Mouse (Mus musculus): ENCODE data around the gene Klhdc1.
A peak's percentile ranks its signal among the peaks of the same experiment; 100 is the strongest.

Klhdc1 gene

GRCm38 (mm10) chr12:69229251-69229650 lies 11.7 kb upstream of the Klhdc1 start:
- no peak for DNase-seq

DNA sequence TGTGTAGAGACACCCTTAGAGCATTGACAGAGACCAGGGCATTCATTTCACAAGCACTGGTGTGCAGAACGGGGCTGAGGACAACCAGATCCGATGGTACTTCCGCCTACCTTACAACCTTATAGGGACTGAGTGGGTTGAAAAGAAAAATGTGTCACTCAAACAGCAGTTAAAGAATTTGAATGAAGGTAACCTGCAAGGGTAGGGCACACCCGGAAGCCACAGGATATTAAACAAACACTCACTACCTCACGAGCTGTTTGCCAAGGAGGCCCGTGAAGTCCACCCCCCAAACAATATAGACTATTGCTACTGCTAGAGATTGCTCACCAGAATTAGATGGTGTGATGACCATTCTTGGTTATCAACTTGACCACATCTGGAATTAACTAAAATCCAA lies 5.2 kb upstream of the Klhdc1 start:
- no peak for DNase-seq

DNA sequence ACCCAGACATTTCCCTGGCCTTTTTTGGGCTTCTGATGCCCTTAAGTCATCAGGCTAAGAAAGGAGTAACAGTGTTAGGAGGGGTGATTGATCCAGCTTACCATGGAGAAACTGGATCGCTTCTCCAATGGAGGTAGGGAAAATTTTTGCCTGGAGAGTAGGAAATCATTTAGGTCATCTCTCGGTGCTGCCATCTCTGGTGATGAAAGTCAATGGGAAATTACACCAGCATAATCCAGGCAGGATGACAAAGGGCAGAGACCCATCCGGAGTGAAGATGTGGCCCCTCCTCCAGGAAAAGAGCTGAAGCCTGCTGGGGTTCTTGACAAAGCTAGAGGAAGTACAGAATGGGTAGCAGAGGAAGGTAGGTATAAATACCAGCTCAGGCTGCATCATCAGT lies 2.7 kb upstream of the Klhdc1 start:
- no peak for DNase-seq

DNA sequence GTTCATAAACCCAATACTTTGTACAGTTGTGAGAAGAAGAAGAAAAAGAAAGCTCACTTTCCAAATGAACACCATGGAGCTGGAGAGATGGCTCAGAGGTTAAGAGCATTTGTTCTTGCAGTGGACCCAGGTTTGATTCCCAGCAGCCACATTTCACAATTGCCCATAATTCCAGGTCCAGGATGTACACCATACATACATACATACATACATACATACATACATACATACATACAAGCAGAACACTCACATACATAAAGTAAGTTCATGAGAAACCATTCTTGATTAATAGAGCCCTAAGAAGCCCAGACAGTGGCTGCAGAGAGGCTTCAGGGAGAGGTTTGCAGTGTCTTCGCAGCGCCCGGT lies 412 bp downstream of the Klhdc1 start:
- DNase-seq, result peak; percentile 7

GRCm38 (mm10) chr12:69241771-69242431 lies 925 bp downstream of the Klhdc1 start:
- peak; percentile 89 for DNase-seq

GRCm38 (mm10) chr12:69249766-69250165 lies 8.8 kb downstream of the Klhdc1 start:
- no peak for DNase-seq

DNA sequence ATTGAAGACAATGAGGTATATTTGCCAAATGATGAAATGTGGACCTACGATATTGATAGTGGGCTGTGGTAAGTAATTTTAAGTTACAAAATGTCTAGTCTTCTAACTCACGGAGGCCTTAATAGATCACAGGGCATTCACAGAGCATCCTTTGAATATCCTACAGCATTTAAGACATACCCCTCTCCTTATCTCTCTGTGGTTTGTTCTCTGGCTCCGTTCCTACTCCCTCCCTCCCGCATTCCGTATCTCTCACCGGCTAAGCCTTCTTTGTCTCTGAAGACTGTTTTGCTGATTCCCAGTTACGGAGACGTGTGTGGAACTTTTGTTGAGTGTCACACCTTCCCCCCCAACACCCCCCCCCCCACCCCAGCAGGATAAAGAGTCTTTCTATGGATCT lies 9.8 kb downstream of the Klhdc1 start:
- DNase-seq, result no peak

DNA sequence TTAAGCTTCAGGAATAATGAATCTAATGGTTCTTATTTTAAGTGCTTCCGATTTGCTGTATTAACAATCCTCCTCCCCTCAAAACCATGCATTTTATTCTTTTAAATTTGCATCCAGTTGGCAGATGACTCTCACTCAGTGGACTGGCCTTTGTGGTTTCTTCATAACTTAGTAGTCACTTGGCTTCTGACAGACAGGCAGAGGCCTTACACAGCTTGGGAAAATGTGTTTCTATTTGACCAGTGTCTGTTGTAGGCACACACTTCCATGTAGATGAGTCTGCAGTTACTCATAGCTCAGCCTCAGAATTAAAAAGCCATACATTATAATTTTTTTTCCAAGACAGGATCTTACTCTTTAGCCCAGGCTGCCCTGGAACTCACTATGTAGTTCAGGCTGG lies 12.8 kb downstream of the Klhdc1 start:
- no peak for DNase-seq

DNA sequence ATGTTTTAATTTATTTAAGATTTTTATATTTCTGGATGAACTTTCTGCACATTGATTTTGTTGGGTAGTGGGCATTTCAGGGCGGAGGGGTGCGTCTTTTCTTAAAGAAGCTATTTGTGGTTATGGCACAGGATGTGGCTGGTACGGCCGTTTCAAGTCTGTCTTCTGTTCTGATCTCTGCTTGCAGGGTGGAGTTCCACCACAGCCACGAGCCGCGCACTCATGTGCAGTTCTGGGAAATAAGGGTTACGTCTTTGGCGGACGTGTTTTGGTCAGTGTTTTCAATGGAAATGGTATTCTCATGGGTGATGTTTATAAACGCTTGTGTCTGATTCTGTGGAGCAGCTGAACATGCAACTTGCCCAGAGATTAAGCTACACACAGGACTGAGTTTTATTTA lies 16.9 kb downstream of the Klhdc1 start:
- DNase-seq, result no peak

- DNase-seq, result no peak
Observed at GRCm38 (mm10) chr12:69262251-69262650, 21.3 kb downstream of the Klhdc1 start.

- no peak for DNase-seq
Observed at GRCm38 (mm10) chr12:69265031-69265430, 24.1 kb downstream of the Klhdc1 start.

GRCm38 (mm10) chr12:69267956-69268632 lies 27.1 kb downstream of the Klhdc1 start:
- no peak for DNase-seq

- no peak for DNase-seq
Observed at GRCm38 (mm10) chr12:69268956-69269355, 28.0 kb downstream of the Klhdc1 start.

DNA sequence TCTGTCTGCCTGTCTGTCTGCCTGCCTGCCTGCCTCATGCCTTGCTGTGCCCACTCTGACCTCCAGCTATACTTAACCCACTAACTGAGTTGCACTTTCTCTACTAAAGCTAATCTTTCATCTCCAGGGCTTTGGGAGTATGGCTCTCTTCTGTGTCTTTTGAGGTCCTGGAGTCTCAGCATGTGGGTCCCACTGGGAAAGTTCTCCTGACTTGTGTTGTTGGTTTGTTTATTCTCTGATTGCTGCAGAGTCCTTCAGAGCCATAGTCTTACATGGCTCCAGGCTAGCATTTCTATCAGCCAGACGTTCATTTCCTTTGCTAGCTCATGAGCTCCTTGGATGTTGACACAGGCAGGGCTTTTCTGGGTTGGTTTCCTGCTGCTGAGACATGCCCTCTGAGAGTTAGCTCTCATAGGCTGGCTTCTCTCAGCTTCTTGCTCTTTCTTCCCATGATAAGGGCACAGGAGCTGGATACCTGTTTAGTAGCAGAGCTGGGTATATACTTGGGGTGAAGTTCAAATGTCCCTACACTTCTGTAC lies 39.0 kb downstream of the Klhdc1 start:
- peak; percentile 9 for DNase-seq

GRCm38 (mm10) chr12:69280915-69281314 lies 39.9 kb downstream of the Klhdc1 start:
- no peak for DNase-seq

DNA sequence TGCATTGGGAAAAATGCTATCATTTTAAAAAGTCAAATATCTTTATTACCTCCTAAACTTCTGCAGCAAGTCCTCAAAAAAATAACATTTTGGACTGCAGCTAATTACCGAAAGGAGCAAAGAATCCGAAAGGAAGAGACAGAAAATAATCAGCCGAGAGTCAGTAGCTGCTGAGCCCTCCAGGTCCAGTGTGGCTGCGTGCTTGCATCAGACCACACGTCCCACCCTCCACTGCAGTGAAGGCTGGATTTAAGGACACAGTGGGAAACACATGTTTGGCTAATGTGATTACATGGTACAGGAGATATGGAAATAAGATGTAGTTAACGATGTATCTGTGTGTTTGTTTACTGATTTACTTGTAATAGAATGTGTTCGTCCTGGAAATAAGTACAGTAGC lies 42.2 kb downstream of the Klhdc1 start:
- DNase-seq, result no peak

DNA sequence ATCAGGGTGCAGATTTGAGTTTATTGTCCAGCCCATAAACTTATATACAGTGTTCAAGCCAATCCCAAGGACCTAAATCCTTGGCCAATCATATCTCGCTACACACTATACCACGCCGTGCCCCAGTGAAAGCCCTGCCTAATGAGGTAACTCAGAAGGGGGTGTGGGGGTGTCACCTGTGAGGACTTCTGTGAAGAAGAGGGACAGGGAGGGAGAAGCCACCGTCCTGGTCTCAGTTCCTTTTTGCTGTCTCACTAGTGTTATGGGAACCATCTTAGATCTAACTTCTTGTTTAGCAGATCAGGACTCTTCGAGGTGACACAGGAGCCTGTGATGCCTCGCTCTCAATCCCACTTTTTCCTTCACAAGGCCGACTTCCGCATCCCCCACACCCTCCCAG lies 46.6 kb downstream of the Klhdc1 start:
- no peak for DNase-seq

GRCm38 (mm10) chr12:69288699-69289098 lies 47.7 kb downstream of the Klhdc1 start:
- no peak for DNase-seq

GRCm38 (mm10) chr12:69292401-69292800 lies 51.4 kb downstream of the Klhdc1 start:
- no peak for DNase-seq

- DNase-seq, result no peak
Observed at GRCm38 (mm10) chr12:69293815-69294214, 52.8 kb downstream of the Klhdc1 start.

DNA sequence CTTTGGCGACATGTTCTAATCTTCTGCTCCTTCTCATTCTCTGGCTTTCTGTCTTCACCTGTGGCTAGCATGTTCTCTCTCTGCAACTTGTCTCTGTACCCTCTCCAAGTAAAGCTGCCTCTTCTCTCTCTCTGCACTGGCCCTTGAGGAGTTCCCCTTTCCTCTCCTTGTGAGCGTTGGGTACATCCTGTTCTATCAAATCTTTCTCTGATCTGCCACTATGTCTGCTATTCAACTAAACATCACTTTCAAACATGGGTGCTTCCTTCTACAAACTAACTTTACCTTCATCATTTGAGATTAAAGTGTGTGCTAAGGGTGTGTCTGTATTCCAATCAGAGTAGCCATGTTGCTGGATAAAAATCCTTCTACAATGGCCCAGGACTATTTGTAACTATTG lies 54.0 kb downstream of the Klhdc1 start:
- no peak for DNase-seq

GRCm38 (mm10) chr12:69295651-69296050 lies 54.7 kb downstream of the Klhdc1 start:
- DNase-seq, result no peak

- peak; percentile 95 for DNase-seq
Observed at GRCm38 (mm10) chr12:69296511-69297410, 55.8 kb downstream of the Klhdc1 start, which contains the start of gene Klhdc2. Gene Klhdc2, plus strand, starts transcription at chr12:69296681.
